Mouse (Mus musculus) heart, postnatal 0 days (tissue): ENCODE data around the gene Oprd1. TPM values are rescaled to one million over a fixed set of nuclear protein-coding genes. Genes with fewer than 3 reads are reported as not detected.

Experiments
- ATAC-seq: fragments of 200-750 bp; cut with Nextera tagmentation; 2 replicates; pipeline ENCODE4 v1.8.0; 2017; ENCODE audit warnings: low read depth, moderate number of reproducible peaks, moderate library complexity; ENCODE audit not compliant: insufficient read depth
- DNase-seq: peaks from one replicate; pipeline ENCODE4 v3.0.0-alpha.2; 2016; ENCODE audit warnings: low spot score
- H3K27ac ChIP-seq: fragments of 300-500 bp; sonication (generic); 2 replicates; pipeline ENCODE4 v1.5.1; 2014; ENCODE audit warnings: low read depth, mild to moderate bottlenecking
- H3K27me3 ChIP-seq: fragments of 300-500 bp; sonication (generic); 2 replicates; pipeline ENCODE4 v1.6.1; 2014; ENCODE audit warnings: low read length, mixed read lengths; ENCODE audit not compliant: control insufficient read depth, insufficient read depth
- H3K36me3 ChIP-seq: fragments of 300-500 bp; sonication (generic); replicated peaks from 2 replicates; pipeline ENCODE4 v1.6.1; 2014; ENCODE audit warnings: low read length, mixed read lengths; ENCODE audit not compliant: control insufficient read depth, insufficient read depth
- H3K4me1 ChIP-seq: fragments of 300-500 bp; sonication (generic); 2 replicates; pipeline ENCODE4 v1.6.1; 2014; ENCODE audit warnings: antibody characterized with exemption; ENCODE audit not compliant: control insufficient read depth, insufficient read depth
- H3K4me2 ChIP-seq: fragments of 300-500 bp; sonication (generic); 2 replicates; pipeline ENCODE4 v1.6.1; 2014; ENCODE audit warnings: low read depth, mild to moderate bottlenecking, low read length, moderate library complexity
- H3K4me3 ChIP-seq: fragments of 300-500 bp; sonication (generic); 2 replicates; pipeline ENCODE4 v1.5.1; 2014; ENCODE audit warnings: low read depth, low read length
- H3K9ac ChIP-seq: fragments of 300-500 bp; sonication (generic); replicated peaks from 2 replicates; pipeline ENCODE4 v1.6.1; 2014; ENCODE audit warnings: low read depth, low read length, mixed read lengths
- H3K9me3 ChIP-seq: fragments of 300-500 bp; sonication (generic); replicated peaks from 2 replicates; pipeline ENCODE4 v1.6.1; 2016; ENCODE audit warnings: low read length; ENCODE audit not compliant: control insufficient read depth
- CTCF ChIP-seq: IDR thresholded peaks from 2 replicates; pipeline ENCODE4 v1.5.1; 2016; ENCODE audit warnings: antibody characterized with exemption, control low read depth, low read depth
- EP300 ChIP-seq: IDR thresholded peaks from 2 replicates; pipeline ENCODE4 v1.6.1; 2016; ENCODE audit warnings: antibody characterized with exemption, low read depth
- WGBS: fragments of 180-500 bp; shearing (Covaris S2); extraction: QIAGEN DNeasy Blood & Tissue Kit; methylation state at CpG from one replicate; pipeline ENCODE4 v1.1.7; 2014; 5-methylcytosine and 5-hydroxymethylcytosine counted together
- polyA plus RNA-seq: library from polyadenylated mRNA; unstranded; fragments of >200 nt; fragmentation: Nextera tagmentation; extraction: Ambion mirVana; gene quantifications from 2 replicates; pipeline ENCODE4 v1.2.1, GENCODE M21; 2015
- total RNA-seq: library from RNA; depleted of rRNA; stranded (reverse); fragments of >200 nt; gene quantifications from 2 replicates; pipeline ENCODE4 v1.2.3, GENCODE M21; 2014; ENCODE audit warnings: low replicate concordance

The Oprd1 gene
- total and polyA plus RNA-seq, 2 experiments from 2014 or later: 0.70 to 1.1 TPM

DNA sequence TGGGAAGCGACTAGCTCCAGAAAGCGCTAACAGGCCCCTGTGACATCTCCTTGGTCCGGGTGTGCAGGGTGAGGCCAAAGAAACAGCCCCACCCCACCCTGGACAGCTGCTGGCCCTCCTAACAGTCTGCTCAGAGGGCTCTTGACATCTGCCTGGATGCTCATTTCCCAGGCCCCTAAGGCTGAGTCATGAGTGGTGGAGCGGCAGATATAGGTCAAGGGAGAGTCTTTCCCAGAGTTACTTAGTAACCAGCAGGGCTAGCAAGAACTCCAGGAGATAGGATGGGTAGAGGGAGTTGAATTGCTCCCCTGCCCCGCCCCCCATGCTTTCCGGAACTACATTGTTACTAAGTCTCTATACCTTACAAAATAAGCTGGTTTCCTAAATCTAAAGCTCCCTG lies 51.1 kb downstream of the Oprd1 start:
- Histone ChIP-seq H3K4me2 (no peak overlapping the region), H3K9ac (no peak overlapping the region), H3K4me1 (no peaks in the 10 kb centered on the region), H3K27me3 (no peaks in the 10 kb centered on the region), H3K9me3 (no peaks in the 10 kb centered on the region), H3K36me3 (no peaks in the 10 kb centered on the region), H3K4me3 (no peak overlapping the region), H3K27ac (no peak overlapping the region)
- no peak for TF ChIP-seq CTCF
- no peak for TF ChIP-seq EP300
- ATAC-seq (no peak), DNase-seq (no peak)
- WGBS: 75% methylated on average over 6 of the region's 6 CpGs

DNA sequence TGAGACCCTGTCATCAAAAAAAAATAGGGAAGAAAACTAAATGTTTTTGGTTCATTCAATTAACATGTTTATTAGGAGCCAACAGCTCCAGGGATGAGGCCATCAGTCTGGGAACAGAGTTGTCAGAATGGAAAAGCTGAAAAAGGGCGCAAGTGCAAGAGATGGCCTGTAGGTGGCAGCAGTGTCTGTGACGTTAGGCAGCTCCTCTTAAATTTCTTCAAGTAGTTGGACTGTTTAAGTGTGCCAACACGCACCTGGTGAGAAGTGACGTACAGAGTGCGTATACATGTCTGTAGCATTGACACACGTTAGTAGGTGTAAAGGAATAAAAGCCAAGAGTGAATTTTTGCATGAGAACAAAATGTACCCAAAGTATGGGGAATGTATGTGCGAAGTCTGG lies 55.4 kb downstream of the Oprd1 start:
- H3K36me3 ChIP-seq: no peaks in the 10 kb centered on the region
- H3K4me2 ChIP-seq: no peak overlapping the region
- no peaks in the 10 kb centered on the region for H3K4me1 ChIP-seq
- no peaks in the 10 kb centered on the region for H3K9me3 ChIP-seq
- no peak overlapping the region for H3K9ac ChIP-seq
- no peak overlapping the region for H3K27ac ChIP-seq
- H3K27me3 ChIP-seq: no peaks in the 10 kb centered on the region
- peak; percentile 75 for DNase-seq
- TF ChIP-seq CTCF (peak; percentile 90), EP300 (no peak)
- ATAC-seq: no peak
- WGBS: 15% methylated on average over 7 of the region's 7 CpGs
- H3K4me3 ChIP-seq: no peak overlapping the region

DNA sequence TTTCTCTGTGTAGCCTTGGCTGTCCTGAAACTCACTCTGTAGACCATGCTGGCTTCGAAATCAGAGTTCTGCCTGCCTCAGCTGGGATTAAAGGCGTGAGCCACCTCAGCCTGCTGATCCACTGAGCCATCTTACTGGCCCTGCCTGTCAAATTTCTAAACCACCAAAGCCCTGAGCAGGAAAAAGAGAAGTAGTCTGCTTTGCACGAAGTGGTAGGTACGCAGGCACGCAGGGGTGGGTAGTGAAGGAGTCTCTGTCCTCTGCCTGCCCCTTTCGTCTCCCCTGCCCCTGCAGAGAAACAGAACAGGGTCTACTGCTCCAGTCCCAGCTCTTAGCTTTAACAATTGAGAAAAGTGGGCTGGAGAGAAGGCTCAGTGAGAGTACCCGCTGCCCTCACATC lies 59.2 kb downstream of the Oprd1 start:
- no peak for ATAC-seq
- H3K27me3 ChIP-seq: no peaks in the 10 kb centered on the region
- H3K4me3 ChIP-seq: no peak overlapping the region
- no peak overlapping the region for H3K27ac ChIP-seq
- no peaks in the 10 kb centered on the region for H3K4me1 ChIP-seq
- no peak overlapping the region for H3K4me2 ChIP-seq
- no peak overlapping the region for H3K9ac ChIP-seq
- H3K36me3 ChIP-seq: no peaks in the 10 kb centered on the region
- no peak for DNase-seq
- 84% methylated on average over 7 of the region's 7 CpGs for WGBS
- no peaks in the 10 kb centered on the region for H3K9me3 ChIP-seq
- TF ChIP-seq CTCF (no peak), EP300 (no peak)

DNA sequence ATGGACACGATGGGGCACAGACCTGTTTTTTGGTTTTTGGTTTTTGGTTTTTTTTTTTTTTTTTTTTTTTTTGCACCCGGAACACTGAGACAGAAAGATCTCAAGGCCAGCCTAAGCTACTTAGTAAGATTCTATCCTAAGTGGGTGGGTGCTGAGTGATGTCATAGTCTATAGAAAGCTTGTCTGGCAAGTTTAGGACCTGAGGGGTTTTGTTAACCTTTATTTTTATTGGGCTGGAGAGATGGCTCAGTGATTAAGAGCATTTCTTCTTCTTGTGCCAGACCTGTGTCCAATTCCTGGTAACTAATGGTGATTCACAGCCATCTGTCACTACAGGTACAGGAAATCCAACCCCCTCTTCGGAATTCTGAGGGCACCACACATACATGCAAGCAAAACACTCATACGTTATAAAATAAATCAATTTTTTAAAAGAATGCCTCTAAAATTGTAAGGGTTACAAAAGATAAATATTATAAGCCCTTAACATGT lies 63.7 kb downstream of the Oprd1 start:
- Histone ChIP-seq H3K4me3 (no peak overlapping the region), H3K4me2 (no peak overlapping the region), H3K4me1 (peaks cover 23% of the 10 kb centered on the region), H3K27me3 (no peaks in the 10 kb centered on the region), H3K27ac (no peak overlapping the region), H3K36me3 (no peaks in the 10 kb centered on the region), H3K9me3 (no peaks in the 10 kb centered on the region), H3K9ac (no peak overlapping the region)
- no peak for DNase-seq
- 64% methylated on average over 4 of the region's 4 CpGs for WGBS
- TF ChIP-seq CTCF (no peak), EP300 (no peak)
- ATAC-seq: no peak

DNA sequence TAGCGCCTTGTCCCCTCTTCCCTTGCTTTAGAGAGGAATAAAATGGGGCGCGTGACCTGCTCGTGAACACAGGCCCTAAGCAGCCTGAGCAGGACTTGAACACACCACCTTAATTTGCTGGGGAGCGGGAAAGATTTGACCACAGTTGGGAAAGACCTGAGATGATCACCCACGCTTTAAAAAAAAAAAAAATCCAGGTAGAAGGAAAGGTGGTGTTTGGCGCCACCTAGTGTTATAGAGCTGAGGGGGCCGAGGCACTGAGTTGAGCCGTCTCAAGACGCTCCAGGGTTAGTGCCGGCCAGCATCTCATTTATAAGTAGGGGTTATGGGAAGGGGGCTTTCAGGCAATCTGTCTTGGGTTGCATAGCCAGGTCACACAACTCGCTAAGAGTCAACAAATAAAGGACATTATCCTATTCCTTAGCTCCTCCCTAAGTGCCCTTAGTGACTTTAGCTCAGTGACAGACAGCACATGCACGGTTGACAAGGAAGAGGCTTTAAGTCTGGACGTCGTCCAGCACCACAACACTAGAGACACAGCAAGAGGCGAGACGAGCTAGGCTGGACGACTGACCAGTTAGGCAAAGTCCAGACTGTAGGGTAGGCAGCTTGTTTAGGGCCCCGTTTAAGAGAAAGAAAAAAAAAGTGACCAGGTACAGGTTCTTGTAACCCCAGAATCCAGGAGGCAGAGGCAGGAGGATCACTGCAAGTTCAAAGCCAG lies 64.6 kb downstream of the Oprd1 start:
- Histone ChIP-seq H3K36me3 (no peaks in the 10 kb centered on the region), H3K9ac (no peak overlapping the region), H3K4me2 (peak overlapping the region; percentile 9; the same call in 1 of the 2 replicates), H3K9me3 (no peaks in the 10 kb centered on the region), H3K4me3 (no peak overlapping the region), H3K27me3 (no peaks in the 10 kb centered on the region), H3K4me1 (peaks cover 28% of the 10 kb centered on the region), H3K27ac (no peak overlapping the region)
- no peak for ATAC-seq
- DNase-seq: peak; percentile 51
- 9% methylated on average over 19 of the region's 19 CpGs for WGBS
- TF ChIP-seq CTCF: peak; percentile 83
- no peak for TF ChIP-seq EP300

DNA sequence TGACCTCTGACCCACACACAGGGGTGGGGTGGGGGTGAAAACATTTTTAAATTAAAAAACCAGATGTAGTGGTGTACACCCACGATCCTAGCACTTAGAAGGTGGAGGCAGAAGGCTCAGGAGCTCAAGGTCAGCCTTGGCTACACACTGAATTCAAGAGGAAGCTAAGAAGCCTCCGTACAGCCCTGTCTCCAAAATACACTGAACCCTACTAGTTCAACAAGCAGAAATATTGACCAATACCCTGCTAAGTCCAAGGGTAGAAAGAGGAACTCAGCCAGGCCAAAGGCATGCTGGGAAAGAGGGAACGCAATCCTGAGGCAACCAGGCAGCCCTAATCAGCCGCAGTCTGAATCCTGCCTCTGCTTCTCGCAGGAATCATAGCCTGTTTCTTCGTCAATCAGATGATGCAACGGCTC lies 66.0 kb downstream of the Oprd1 start:
- Histone ChIP-seq H3K4me1 (peaks cover 31% of the 10 kb centered on the region), H3K4me3 (no peak overlapping the region), H3K27ac (0 out of 2 replicates have a peak overlapping the region, but pooled peaks have one; percentile 80), H3K36me3 (no peaks in the 10 kb centered on the region), H3K4me2 (no peak overlapping the region), H3K27me3 (no peaks in the 10 kb centered on the region), H3K9ac (no peak overlapping the region), H3K9me3 (no peaks in the 10 kb centered on the region)
- DNase-seq (no peak), ATAC-seq (no peak)
- WGBS: 59% methylated on average over 7 of the region's 7 CpGs
- TF ChIP-seq EP300: no peak
- no peak for TF ChIP-seq CTCF
